Mouse (Mus musculus) midbrain, embryonic 13.5 days (tissue): ENCODE measurements around the gene Rps6kc1. TPM values are rescaled to one million over a fixed set of nuclear protein-coding genes. Genes with fewer than 3 reads are reported as not detected.

Experiments
- ATAC-seq: fragments of 200-750 bp; cut with Nextera tagmentation; 2 replicates; pipeline ENCODE4 v1.8.0; 2017; ENCODE audit warnings: mild to moderate bottlenecking, moderate TSS enrichment, moderate library complexity
- H3K27ac ChIP-seq: fragments of 300-500 bp; sonication (generic); 2 replicates; pipeline ENCODE4 v1.5.1; 2015; ENCODE audit warnings: inconsistent platforms, mild to moderate bottlenecking, moderate library complexity
- H3K27me3 ChIP-seq: fragments of 300-500 bp; sonication (generic); 2 replicates; pipeline ENCODE4 v1.6.1; 2015; ENCODE audit warnings: mild to moderate bottlenecking, inconsistent platforms
- H3K36me3 ChIP-seq: fragments of 300-500 bp; sonication (generic); 2 replicates; pipeline ENCODE4 v1.6.1; 2015; ENCODE audit warnings: mild to moderate bottlenecking, inconsistent platforms
- H3K4me1 ChIP-seq: fragments of 300-500 bp; sonication (generic); replicated peaks from 2 replicates; pipeline ENCODE4 v1.6.1; 2015; ENCODE audit warnings: inconsistent platforms
- H3K4me2 ChIP-seq: fragments of 300-500 bp; sonication (generic); replicated peaks from 2 replicates; pipeline ENCODE4 v1.6.1; 2015; ENCODE audit warnings: moderate library complexity, mild to moderate bottlenecking, inconsistent platforms
- H3K4me3 ChIP-seq: fragments of 300-500 bp; sonication (generic); replicated peaks from 2 replicates; pipeline ENCODE4 v1.5.1; 2015; ENCODE audit warnings: mild to moderate bottlenecking, inconsistent platforms
- H3K9ac ChIP-seq: fragments of 300-500 bp; sonication (generic); replicated peaks from 2 replicates; pipeline ENCODE4 v1.6.1; 2015; ENCODE audit warnings: mild to moderate bottlenecking, inconsistent platforms
- H3K9me3 ChIP-seq: fragments of 300-500 bp; sonication (generic); 2 replicates; pipeline ENCODE4 v1.6.1; 2016; ENCODE audit warnings: mild to moderate bottlenecking, inconsistent platforms
- WGBS: fragments of 180-500 bp; shearing (Covaris S2); methylation state at CpG from one replicate; pipeline ENCODE4 v1.1.7; 2015; 5-methylcytosine and 5-hydroxymethylcytosine counted together
- polyA plus RNA-seq: library from polyadenylated mRNA; unstranded; fragments of >200 nt; fragmentation: Nextera tagmentation; extraction: Ambion mirVana; gene quantifications from 2 replicates; pipeline ENCODE4 v1.2.1, GENCODE M21; 2015

Gene Rps6kc1
- polyA plus RNA-seq, 1 experiment from 2014 or later: 28.9 TPM

GRCm38 (mm10) chr1:190659722-190660502 lies 251.7 kb downstream of the Rps6kc1 start:
- Histone ChIP-seq H3K9ac (no peak overlapping the region), H3K4me2 (no peak overlapping the region), H3K4me1 (peaks cover 28% of the 10 kb centered on the region), H3K27ac (no peak overlapping the region), H3K36me3 (no peaks in the 10 kb centered on the region), H3K4me3 (no peak overlapping the region), H3K9me3 (no peaks in the 10 kb centered on the region), H3K27me3 (peaks cover 4% of the 10 kb centered on the region; the same call in 1 of the 2 replicates)
- ATAC-seq: no peak
- WGBS: 81% methylated on average over 17 of the region's 17 CpGs

GRCm38 (mm10) chr1:190658266-190658665 lies 253.3 kb downstream of the Rps6kc1 start:
- Histone ChIP-seq H3K4me3 (no peak overlapping the region), H3K36me3 (no peaks in the 10 kb centered on the region), H3K4me2 (no peak overlapping the region), H3K27me3 (peaks cover 4% of the 10 kb centered on the region; the same call in 1 of the 2 replicates), H3K9me3 (no peaks in the 10 kb centered on the region), H3K4me1 (peaks cover 38% of the 10 kb centered on the region), H3K27ac (no peak overlapping the region), H3K9ac (no peak overlapping the region)
- 95% methylated on average over 13 of the region's 13 CpGs for WGBS
- ATAC-seq: no peak

GRCm38 (mm10) chr1:190656089-190656488 lies 255.5 kb downstream of the Rps6kc1 start:
- H3K4me2 ChIP-seq: no peak overlapping the region
- no peaks in the 10 kb centered on the region for H3K9me3 ChIP-seq
- no peak overlapping the region for H3K9ac ChIP-seq
- WGBS: 57% methylated on average over 9 of the region's 9 CpGs
- peak; percentile 35; the same call in 1 of the 2 replicates for ATAC-seq
- 0 out of 2 replicates have a peak overlapping the region, but pooled peaks have one; percentile 11 for H3K27ac ChIP-seq
- H3K36me3 ChIP-seq: no peaks in the 10 kb centered on the region
- H3K4me1 ChIP-seq: peaks cover 29% of the 10 kb centered on the region
- no peak overlapping the region for H3K4me3 ChIP-seq
- peaks cover 4% of the 10 kb centered on the region; the same call in 1 of the 2 replicates for H3K27me3 ChIP-seq

- Histone ChIP-seq H3K36me3 (no peaks in the 10 kb centered on the region), H3K4me1 (peaks cover 28% of the 10 kb centered on the region), H3K4me3 (no peak overlapping the region), H3K9ac (no peak overlapping the region), H3K27me3 (peaks cover 4% of the 10 kb centered on the region; the same call in 1 of the 2 replicates), H3K27ac (no peak overlapping the region), H3K9me3 (no peaks in the 10 kb centered on the region), H3K4me2 (no peak overlapping the region)
- 67% methylated on average over 7 of the region's 7 CpGs for WGBS
- no peak for ATAC-seq
Observed at GRCm38 (mm10) chr1:190655651-190656050, 255.9 kb downstream of the Rps6kc1 start.

- Histone ChIP-seq H3K4me1 (peaks cover 28% of the 10 kb centered on the region), H3K9me3 (no peaks in the 10 kb centered on the region), H3K4me2 (no peak overlapping the region), H3K4me3 (no peak overlapping the region), H3K9ac (no peak overlapping the region), H3K36me3 (no peaks in the 10 kb centered on the region), H3K27ac (peak overlapping the region; percentile 30), H3K27me3 (0 out of 2 replicates have a peak, but pooled peaks cover 4% of the 10 kb centered on the region)
- no peak for ATAC-seq
- 80% methylated on average over 7 of the region's 7 CpGs for WGBS
Observed at GRCm38 (mm10) chr1:190655081-190655480, 256.5 kb downstream of the Rps6kc1 start.

- no peak overlapping the region for H3K4me3 ChIP-seq
- H3K9ac ChIP-seq: no peak overlapping the region
- H3K27me3 ChIP-seq: 0 out of 2 replicates have a peak, but pooled peaks cover 4% of the 10 kb centered on the region
- no peak; the same call in 1 of the 2 replicates for ATAC-seq
- peak overlapping the region; percentile 30 for H3K27ac ChIP-seq
- H3K36me3 ChIP-seq: no peaks in the 10 kb centered on the region
- H3K9me3 ChIP-seq: no peaks in the 10 kb centered on the region
- H3K4me1 ChIP-seq: peaks cover 28% of the 10 kb centered on the region
- H3K4me2 ChIP-seq: no peak overlapping the region
- WGBS: 76% methylated on average over 6 of the region's 6 CpGs
Observed at GRCm38 (mm10) chr1:190654694-190655001, 256.9 kb downstream of the Rps6kc1 start.

- H3K4me1 ChIP-seq: peaks cover 28% of the 10 kb centered on the region
- H3K9me3 ChIP-seq: no peaks in the 10 kb centered on the region
- 0 out of 2 replicates have a peak, but pooled peaks cover 4% of the 10 kb centered on the region for H3K27me3 ChIP-seq
- 70% methylated on average over 20 of the region's 20 CpGs for WGBS
- H3K9ac ChIP-seq: no peak overlapping the region
- H3K4me2 ChIP-seq: no peak overlapping the region
- no peak overlapping the region for H3K4me3 ChIP-seq
- H3K36me3 ChIP-seq: no peaks in the 10 kb centered on the region
- peak overlapping the region; percentile 30 for H3K27ac ChIP-seq
- ATAC-seq: peak; percentile 62; the same call in 1 of the 2 replicates
Observed at GRCm38 (mm10) chr1:190653989-190654693, 257.4 kb downstream of the Rps6kc1 start.

GRCm38 (mm10) chr1:190653081-190653480 lies 258.5 kb downstream of the Rps6kc1 start:
- WGBS: 82% methylated on average over 6 of the region's 6 CpGs
- Histone ChIP-seq H3K4me1 (peaks cover 25% of the 10 kb centered on the region), H3K27ac (no peak overlapping the region), H3K9me3 (no peaks in the 10 kb centered on the region), H3K36me3 (no peaks in the 10 kb centered on the region), H3K9ac (no peak overlapping the region), H3K4me2 (no peak overlapping the region), H3K4me3 (no peak overlapping the region), H3K27me3 (0 out of 2 replicates have a peak, but pooled peaks cover 4% of the 10 kb centered on the region)
- ATAC-seq: no peak

Other genes starting within 250 kb of the Rps6kc1 start
- gene Angel2, start 13.3 kb upstream of the Rps6kc1 start, polyA plus RNA-seq: 57.7 and 64.0 TPM in 2 replicates
- gene Vash2, start 67.5 kb upstream of the Rps6kc1 start, polyA plus RNA-seq: 77.2 and 77.5 TPM in 2 replicates
- 7.2 and 7.9 TPM in 2 replicates for gene Flvcr1, start 114.4 kb upstream of the Rps6kc1 start, polyA plus RNA-seq
- gene Spata45, start 124.9 kb upstream of the Rps6kc1 start, polyA plus RNA-seq: not detected in 2 replicates
- gene Tatdn3, start 151.2 kb upstream of the Rps6kc1 start, polyA plus RNA-seq: 14.8 and 15.5 TPM in 2 replicates
- gene Nsl1, start 151.2 kb upstream of the Rps6kc1 start, polyA plus RNA-seq: 10.2 and 10.8 TPM in 2 replicates
- gene Batf3, start 186.1 kb upstream of the Rps6kc1 start, polyA plus RNA-seq: 1.3 and 1.5 TPM in 2 replicates